Mouse (Mus musculus): ENCODE data around the gene Olfr332.
"Not testable (repeated sequence)": the region's sequence is repeated elsewhere in the genome, so short reads cannot be mapped to it uniquely, and the experiment has no call there.

Olfr332 gene

DNA sequence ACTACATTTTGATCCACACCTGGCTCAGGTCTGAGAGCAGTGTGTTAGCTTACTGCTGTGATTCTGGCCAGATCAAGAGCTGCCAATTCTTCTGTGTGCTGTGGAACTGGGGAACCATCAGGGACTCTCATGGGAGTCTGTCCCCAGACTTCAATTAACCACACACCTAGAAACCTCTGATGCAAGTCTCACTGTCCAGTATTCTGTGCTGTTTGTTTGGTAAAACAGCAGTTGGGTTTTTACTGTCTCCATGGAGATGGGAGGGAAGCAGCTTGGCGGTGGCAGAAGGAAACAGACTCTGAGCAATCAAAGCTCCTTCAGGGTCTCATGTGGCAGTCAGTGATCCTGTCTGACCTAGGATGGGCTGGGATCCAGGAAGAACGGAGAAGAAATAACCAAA, at the start of gene Olfr332:
Gene Olfr332, minus strand, starts transcription at position 101 of the 400 bp plus-strand sequence.
- in situ Hi-C loops (cut with MboI, MseI), result no loop called here

DNA sequence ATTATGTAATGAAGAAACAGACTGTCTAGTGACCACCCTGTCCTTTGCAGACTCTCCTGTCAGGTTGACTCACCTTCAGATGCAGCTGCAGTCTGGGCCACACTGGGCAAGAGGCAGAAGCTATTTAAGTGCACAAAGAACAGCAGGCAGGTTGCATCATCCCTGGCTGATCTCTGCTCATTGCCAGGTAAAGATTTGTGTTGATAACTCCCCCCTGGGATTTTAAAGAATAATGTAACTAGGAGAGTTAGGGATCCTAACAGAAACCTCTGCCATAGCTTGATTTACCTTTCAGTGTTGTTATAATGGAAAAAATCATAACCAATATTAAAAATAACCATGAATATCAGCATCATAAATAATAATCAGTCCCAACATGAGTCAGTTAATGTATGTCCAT, 42.4 kb upstream of the Olfr332 start, which contains the start of gene Olfr330:
Gene Olfr330, minus strand, starts transcription at position 101 of the 400 bp plus-strand sequence.
- in situ Hi-C loops (cut with MboI, MseI), result not testable (repeated sequence)

DNA sequence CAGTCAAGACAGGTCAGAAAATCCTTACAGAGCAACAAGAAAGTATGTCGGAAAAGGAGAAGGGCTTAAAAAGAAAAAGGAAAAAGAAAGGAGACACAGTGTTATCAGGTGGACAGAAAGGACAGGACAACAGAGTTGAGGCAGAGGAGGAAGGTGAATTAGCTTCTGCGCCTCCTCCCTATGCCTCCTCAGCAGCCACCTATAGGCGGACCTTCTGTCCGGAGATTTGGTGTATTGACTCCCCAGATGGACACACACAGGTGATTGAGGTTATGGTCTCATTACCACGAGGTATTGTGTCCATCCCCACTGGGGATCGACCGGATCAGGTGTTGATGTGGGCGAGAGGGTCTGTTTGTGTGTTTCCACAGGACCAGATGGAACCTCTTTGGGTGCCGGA, 27.4 kb upstream of the Olfr332 start:
- in situ Hi-C loops (cut with MboI, MseI), result not testable (repeated sequence)

DNA sequence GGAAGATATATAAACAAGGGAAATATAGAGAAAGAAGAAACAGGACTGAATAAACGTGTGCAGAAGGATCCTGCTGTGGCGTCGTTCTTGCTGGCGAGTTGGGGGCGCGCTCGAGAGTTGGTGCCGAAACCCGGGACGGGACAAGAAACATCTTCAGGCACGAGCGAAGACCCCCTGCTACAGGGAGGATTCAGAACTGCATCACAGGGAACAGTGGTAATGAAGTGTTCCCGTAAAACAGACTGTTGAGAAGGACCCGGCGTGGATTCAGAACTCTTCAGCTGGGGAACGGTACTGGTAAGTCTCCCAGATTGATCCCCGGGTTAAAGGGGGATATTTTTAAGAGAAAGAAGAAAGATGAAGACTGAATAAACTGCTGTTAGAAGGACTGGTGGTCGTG, 26.6 kb upstream of the Olfr332 start:
- in situ Hi-C loops (cut with MboI, MseI), result not testable (repeated sequence)

DNA sequence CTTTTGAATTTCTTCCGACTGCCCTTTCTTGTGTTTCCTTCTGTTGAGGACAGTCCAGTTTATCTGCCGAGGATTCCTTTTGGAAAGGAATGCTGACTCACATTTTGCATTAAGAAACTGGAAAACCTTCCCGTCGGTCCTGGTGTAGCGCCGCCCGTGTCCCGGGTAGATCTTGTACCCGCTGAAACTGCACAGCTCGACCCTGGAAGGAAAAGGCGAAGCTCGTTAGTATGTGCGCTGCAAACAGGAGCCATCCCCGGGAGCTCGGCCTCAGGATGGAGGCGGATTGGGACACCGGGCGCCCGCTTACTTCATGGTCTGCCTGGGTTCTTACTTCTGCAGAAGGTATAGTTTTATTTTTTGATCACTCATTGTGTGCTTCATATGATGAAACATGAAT, 16.7 kb upstream of the Olfr332 start:
- in situ Hi-C loops (cut with MboI, MseI), result not testable (repeated sequence)

DNA sequence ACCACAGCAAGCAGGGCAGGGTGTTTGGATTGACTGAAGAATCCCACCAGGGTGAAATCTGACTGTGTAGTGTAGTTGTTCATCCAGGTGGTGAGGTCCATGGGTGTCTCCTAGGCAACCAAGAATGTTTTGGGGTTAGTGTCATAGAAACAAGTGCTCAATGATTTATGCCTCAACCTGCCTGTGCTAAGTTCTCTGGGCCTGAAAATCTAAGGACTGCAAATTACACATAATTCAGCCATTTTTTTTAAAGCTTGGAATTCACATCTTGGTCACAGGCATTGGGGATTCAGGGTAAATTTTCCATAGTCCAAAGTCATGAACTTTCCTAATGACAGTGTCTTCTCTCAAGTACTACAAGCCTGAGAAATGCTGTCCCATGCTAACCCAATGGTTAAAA, 10.1 kb upstream of the Olfr332 start, which contains the start of gene Olfr331:
Gene Olfr331, minus strand, starts transcription at position 101 of the 400 bp plus-strand sequence.
- in situ Hi-C loops (cut with MboI, MseI), result not testable (repeated sequence)

DNA sequence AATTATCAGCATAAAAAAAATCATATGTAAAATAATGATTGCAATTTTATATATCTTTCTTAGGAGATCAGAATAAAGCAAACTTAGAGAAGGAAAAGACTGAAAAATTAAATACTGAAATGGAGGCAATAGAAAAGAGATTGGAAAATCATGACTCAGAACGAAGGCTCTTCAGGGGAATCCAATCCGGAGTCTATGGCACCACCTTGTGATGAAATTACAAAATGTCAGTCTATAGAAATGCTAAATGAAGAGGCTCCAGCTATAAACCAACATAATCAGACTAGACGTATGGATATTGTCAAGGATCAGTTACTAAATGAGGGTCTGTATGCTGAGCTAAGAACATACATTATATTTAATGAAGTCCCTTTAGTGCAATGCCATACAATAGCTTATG, 6.9 kb upstream of the Olfr332 start:
- in situ Hi-C loops (cut with MboI, MseI), result no loop called here

DNA sequence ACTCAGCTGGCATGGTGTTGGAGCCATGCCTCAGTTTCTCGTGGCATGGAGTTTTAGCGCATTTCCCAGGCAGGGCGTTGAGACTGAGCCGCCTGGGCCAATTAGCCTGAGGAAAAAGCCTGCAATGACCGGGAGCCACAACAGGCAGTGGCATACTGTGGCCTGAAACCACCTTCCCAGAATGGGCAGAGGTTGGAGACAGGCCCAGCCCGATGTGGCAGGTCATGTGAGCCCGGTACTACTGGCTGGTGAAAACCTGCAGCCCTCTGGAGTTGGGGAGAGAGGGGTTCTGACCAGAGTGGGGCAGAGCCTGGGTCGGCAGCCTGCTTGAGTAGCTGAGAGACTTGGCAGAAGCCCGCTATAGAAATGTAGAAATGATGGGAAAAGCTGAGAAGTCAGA, 6.4 kb upstream of the Olfr332 start:
- in situ Hi-C loops (cut with MboI, MseI), result no loop called here

DNA sequence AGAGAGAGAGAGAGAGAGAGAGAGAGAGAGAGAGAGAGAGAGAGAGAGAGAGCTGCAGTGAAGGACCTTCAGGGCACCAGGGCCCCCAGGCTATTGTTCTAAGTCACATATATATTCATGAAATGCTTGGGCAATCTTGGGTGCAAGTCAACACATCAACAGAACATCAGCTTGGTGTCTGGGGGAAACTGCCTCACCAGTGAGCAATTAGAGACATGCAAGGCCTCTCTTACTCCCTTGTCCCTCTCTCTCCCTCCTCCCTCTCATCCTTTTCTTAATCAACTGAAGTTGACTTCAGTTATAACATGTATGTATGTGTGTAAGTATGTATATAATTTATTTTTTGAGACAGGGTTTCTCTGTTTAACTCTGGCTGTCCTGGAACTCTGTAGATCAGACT, 30.2 kb downstream of the Olfr332 start, which contains the start of gene Olfr30:
Gene Olfr30, minus strand, starts transcription at position 101 of the 400 bp plus-strand sequence.
- in situ Hi-C loops (cut with MboI, MseI), result no loop called here

DNA sequence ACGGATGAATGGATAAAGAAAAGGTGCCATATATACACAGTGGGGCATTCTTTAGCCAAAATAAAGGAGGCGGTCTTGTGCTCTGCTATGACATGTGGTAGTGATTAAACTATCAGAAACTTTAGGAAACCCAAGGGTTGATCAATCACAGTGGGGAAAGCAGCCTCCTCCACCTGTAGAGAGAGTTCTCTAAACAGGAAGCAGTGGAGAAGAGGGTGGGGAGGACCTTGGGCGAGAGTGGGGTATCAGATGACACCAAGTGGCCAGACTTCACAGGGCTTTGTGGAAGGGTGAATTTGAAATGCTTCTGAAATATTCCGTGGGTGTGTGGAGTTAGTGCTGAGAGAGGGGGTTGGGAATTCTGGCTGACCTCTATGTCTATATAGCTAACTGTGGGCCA, 38.8 kb downstream of the Olfr332 start:
- in situ Hi-C loops (cut with MboI, MseI), result no loop called here

DNA sequence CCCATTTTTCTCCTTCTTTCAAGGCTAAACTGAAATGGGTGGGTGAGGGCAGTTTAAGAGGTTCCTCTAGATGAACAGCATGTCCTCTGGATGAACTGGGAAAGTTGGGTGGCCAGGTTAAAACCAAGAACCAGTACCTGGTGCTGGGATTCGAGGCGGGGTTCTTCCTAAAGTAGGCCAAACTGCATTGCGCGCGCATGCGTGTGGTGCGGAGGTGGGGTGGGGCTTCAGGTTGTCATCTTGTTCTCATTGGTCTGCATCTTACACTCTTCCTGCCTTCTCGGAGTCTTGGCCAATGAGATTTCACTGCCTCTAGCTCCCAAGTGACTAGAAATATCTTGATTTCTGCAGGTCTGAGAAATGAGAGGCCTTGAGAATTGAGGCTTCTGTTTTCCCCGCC, 39.6 kb downstream of the Olfr332 start, which contains the start of gene Lypd9:
Gene Lypd9, minus strand, starts transcription at position 165 of the 400 bp plus-strand sequence.
- in situ Hi-C loops (cut with MboI, MseI), result no loop called here

All from regulatory T cell (primary cell).